Mouse (Mus musculus) c-Kit-negative CD71-positive TER-119-positive erythroid progenitor cells, embryonic 14.5 days (primary cell): ENCODE results near the gene Pdpr.
A peak's percentile ranks its signal among the peaks of the same experiment; 100 is the strongest.
"Not testable (repeated sequence)": the region's sequence is repeated elsewhere in the genome, so short reads cannot be mapped to it uniquely, and the experiment has no call there.

Source experiments
- DNase-seq: peaks from one replicate; pipeline ENCODE4 v3.0.0-alpha.2; 2013; ENCODE audit warnings: low read depth, low spot score

The Pdpr gene

DNA sequence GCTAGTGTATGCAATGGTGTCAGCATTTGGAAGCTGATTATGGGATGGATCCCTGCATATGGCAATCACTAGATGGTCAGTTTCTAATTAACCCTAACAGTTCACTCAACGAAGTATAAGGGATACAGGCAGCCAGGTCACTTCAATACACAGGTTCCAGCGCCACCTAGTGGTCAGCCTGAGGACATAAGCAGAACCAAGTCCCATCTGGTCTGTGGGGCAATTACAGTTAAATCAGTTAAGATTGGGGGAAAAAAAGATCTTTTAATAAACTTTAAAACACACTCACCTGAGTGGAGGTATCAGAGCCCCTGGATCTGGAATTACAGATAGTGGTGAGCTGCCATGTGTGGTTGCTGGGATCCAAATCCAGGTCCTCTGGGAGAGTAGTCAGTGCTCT lies 4.3 kb upstream of the Pdpr start:
- DNase-seq: peak; percentile 67

DNA sequence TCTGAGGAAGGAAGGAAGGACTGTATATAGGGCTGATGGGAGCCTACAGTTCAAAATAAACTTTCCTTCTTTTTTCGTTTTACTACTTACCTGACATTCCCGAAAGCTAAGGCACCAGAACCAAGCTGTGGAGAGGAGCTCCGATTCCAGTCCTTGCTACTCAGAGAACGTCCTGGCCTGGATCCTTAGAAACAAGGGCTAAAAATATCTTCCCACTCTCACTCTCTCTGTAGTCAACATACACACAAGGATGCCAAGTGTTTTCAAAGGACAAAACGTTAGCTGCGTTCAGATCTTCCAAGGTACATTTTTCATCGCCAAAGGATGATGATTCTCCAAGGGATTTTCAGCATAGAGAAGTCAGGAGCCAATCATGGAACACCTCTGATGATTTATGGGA lies 2.7 kb upstream of the Pdpr start:
- no peak for DNase-seq

DNA sequence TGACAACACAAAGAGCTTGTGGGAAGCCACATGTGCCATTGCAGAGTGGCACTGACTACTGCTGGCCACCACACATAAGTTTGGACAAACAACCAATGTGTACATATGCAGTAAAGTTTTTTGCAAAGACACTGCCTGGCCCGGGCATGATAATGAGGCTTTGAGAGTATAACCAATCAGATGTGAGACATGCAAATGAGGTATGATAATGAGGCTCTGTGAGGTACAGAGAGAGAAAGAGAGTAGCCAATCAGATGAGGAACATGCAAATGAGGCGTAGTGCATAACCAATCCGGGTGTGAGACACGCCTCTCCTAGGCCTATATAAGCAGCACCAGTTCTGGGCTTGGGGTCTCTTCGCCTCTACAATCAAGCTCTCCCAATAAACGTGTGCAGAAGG lies 2.1 kb upstream of the Pdpr start, which contains the start of gene Clec18a:
Gene Clec18a (minus strand): TSS at position 101 of the 400 bp plus-strand sequence.
- not testable (repeated sequence) for DNase-seq

DNA sequence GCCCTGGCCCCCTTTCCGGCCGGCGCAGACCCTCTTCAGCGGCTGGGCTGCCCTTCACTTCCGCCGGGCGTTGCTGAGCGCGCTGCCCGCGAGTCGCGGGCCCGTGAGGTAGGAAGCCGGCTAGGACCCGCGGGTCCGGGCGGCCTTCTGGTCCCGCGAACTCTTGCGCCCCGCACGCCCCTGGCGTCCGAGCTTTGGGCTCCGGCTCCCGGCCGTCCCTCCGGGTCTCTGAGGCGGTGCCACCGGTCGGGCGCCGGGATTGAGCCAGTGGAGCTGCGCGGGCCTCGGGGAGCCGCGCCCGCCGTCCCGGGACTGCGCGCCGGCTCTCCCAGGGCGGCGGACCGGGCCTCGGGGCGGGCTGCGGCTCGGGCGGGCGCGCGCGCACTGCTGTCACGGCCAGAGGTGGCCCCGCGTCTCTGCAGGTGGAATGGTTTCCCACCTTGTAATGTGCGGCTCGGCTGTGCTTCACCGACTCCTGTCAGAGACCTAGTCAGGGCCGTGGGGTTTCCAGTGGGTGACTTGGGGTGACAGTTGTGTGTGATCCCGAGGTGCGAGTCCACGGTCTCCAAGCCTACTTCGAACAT lies 381 bp downstream of the Pdpr start:
- DNase-seq: peak; percentile 27

DNA sequence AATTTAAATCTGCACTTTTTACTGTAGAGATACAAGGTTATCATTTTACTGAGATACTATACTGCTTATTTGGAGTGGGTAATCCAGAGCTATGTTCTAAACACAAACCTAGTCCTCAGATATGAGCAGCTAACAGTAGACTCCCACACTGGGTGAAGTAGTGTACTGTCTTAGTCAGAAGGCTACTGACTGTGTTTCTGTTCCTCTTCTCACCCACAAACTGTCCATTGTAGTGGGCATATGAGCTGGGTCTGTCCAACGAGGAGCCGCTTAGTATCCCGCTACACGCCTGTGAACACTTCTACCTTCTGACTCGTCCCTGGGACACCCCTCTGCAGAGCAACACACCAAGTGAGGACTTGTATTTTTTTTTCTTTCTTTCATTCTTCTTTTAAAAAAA lies 20.5 kb downstream of the Pdpr start:
- DNase-seq: no peak

DNA sequence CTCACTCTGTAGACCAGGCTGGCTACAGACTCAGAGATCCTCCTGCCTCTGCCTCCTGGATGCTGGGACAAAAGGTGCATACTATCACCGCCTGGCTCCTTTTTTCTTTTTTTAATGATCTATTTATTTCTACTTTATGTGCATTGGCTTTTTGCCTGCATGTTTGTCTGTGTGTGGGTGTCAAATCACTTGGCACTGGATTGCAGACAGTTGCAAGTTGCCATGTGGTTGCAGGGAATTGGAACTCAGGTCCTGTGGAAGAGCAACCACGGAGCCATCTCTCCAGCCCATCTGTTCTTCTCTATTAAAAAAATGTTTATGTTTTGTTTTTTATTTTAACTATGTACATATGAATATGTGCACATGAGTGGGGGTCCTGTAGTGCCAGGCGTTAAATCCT lies 25.1 kb downstream of the Pdpr start:
- no peak for DNase-seq

DNA sequence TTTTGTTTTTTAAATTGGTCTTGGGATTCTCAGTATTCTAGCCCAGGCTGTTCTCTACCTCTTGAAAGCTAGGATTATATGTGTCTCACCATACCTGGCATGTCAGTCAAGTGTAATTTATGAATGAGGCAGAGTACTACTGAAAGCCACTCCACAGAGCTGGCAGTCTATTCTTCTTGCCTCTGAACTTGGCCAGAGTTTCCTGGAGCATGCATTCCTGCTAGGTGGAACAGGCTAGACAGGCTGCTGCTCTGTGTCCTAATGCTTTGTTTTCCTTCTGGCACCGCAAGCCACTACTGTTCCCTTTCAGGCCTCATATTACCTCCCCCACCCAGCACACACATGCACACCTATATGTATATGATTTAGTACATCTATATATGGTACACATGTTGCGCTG lies 36.3 kb downstream of the Pdpr start:
- DNase-seq: no peak

DNA sequence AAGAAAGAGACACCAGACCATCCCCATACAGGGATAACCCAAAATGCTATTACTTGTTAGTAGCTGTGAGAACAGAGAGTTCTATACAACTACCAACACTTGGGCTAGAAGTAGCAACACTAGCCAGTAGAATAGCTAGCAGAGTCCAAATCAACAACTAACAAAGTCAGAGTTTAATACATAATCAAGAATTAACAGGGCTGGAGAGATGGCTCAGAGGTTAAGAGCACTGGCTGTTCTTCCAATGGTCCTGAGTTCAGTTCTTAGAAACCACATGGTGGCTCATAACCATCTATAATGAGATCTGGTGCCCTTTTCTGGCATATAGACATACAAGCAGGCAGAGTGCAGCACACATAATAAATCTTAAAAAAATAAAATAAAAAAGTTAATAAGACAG lies 48.1 kb downstream of the Pdpr start:
- DNase-seq: no peak

DNA sequence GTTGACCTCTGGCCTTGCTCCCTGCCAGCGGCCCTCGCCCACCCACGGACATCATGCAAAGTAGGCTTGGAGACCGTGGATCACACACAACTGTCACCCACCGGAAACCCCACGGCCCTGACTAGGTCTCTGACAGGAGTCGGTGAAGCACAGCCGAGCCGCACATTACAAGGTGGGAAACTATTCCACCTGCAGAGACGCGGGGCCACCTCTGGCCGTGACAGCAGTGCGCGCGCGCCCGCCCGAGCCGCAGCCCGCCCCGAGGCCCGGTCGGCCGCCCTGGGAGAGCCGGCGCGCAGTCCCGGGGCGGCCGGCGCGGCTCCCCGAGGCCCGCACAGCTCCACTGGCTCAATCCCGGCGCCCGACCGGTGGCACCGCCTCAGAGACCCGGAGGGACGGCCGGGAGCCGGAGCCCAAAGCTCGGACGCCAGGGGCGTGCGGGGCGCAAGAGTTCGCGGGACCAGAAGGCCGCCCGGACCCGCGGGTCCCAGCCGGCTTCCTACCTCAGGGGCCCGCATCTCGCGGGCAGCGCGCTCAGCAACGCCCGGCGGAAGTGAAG lies 50.5 kb downstream of the Pdpr start:
- DNase-seq: not testable (repeated sequence)

DNA sequence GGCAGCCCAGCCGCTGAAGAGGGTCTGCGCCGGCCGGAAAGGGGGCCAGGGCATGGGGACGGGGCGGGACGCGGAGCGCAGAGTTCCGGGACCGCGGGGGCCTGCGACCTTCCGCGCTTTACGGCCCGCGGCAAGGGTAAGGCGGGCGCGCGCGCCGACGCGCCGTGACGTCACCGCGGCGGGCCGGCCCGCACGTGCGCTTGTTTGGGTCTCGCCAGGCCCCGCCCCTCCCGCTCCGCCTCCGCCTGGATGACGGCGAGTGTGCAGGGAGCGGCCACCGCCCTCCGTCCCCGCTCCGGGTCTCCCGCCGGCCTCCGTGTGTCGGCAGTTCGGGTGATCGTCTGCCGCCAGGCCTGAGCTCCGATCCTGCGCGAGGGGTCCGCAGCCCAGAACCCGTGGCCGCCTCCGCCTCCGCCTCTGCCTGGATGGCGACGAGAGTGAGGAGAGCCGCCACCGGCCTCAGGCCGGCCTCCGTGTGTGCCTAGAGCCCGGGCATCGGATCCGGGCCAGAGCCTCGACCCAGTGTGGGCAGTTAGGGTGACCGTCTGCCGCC lies 51.1 kb downstream of the Pdpr start:
- peak; percentile 82 for DNase-seq

DNA sequence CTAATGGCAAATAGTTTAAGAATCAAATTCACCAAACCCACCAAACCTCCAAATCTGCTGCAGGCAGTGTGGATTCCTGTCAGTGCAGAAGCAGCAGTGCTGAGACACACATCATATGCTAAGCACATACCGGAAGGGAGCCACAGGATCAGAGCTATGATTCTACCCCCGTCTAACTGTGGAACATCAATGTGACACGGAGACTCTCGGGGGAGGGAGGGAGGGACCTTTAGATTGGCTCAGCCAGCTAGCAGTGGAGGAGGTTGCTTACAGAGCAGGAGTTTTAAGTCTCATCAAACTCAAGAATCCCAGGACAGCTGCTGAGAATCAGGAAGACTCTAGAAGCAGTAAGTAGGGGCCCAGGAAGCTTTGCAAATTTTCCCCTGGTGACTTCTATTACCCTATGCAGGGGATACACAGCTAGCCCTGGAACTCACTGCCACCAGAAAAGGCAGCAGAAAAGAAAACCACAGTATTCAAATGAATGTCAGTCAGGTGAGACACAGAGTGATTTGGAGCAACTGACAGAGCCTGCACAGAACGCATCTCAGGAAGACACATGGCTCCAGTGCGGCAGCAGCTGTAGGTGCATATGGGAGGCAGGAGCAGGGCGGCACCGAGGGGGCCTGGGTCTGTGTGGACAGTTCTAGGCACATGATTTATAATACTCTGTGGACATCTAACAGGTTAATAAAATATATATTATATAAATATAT lies 61.4 kb downstream of the Pdpr start:
- DNase-seq: no peak

DNA sequence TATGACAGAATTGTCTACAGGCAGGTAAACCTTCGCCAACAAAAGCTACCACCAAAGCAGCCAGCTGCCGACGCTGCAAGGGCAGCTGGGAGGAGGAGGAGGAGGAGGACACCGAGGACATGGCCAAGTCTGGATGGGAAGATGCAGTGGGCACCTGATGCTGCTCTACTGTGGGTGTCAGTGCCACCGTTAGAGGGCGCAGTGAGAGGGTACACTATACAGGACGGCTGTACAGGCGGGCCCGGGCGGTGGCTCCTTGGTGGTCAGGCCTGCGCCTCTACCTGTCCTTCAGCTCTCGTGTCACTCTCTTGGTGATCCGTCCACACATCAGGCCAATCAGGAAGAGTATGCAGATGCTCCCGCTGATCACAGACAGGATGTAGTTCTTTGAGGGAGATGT lies 63.2 kb downstream of the Pdpr start:
- no peak for DNase-seq

DNA sequence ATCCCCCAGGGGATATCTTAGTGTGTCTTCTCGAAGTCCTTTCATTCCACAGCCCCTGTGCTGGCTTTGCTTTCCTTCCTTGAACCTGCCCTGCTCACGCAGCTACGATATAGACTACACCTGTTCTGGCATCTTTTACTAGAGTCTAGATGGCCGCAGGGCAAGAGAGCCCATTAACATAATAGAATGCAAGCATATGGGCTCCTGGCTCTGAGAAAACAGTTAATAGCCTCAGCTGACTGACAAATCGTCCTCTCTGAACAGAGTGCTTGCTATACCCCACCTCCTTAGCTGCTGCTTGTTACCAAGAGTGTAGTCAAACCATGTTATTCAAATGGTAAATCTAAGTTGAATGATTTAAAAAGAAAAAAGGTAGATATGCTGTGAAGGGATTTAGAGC lies 77.2 kb downstream of the Pdpr start:
- DNase-seq: no peak

DNA sequence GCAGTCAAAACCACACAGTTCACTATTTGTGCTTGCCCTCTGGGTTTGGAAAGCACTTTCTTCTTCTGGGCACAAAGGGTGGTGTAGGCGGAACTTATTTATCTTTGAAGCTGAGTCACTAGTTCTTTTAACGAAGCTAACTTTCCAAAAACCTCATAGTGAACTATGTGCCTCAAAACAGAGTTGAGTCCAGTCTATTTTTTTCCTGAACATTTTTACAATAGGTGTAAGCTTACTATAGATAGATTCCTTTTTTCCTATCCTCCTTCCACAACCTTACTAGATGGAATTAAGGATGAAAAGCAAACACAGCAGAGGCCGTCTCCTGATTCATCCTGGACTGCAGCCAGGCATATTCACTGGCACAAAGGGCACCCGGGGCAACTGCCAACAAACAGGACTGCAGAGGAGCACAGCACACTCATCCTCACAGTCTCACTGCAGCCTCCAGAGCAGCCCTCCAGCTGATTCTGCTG lies 91.1 kb downstream of the Pdpr start:
- no peak for DNase-seq
